Mouse (Mus musculus): ENCODE data around the gene Olfr1338.
A peak's percentile ranks its signal among the peaks of the same experiment; 100 is the strongest.
"Not testable (repeated sequence)": the region's sequence is repeated elsewhere in the genome, so short reads cannot be mapped to it uniquely, and the experiment has no call there.

Gene Olfr1338

GRCm38 (mm10) chr4:118758637-118759036, at the start of gene Olfr1338:
Gene Olfr1338, minus strand, starts transcription at chr4:118758737.
- DNase-seq (ENCODE audit: low spot score): no peak

- DNase-seq (ENCODE audit: low spot score): not testable (repeated sequence)
Observed at GRCm38 (mm10) chr4:118792796-118793195, 34.3 kb upstream of the Olfr1338 start.

- DNase-seq (ENCODE audit: low spot score): no peak
Observed at GRCm38 (mm10) chr4:118782486-118782885, 23.9 kb upstream of the Olfr1338 start, which contains the start of gene Olfr1337. Gene Olfr1337, minus strand, starts transcription at chr4:118782586.

- DNase-seq (ENCODE audit: low spot score): peak; percentile 16
Observed at GRCm38 (mm10) chr4:118741881-118742280, 16.7 kb downstream of the Olfr1338 start.

- peak; percentile 5 for DNase-seq (ENCODE audit: low spot score)
Observed at GRCm38 (mm10) chr4:118740988-118741698, 17.4 kb downstream of the Olfr1338 start.

GRCm38 (mm10) chr4:118739574-118739973, 19.0 kb downstream of the Olfr1338 start:
- no peak for DNase-seq (ENCODE audit: low spot score)

GRCm38 (mm10) chr4:118731875-118732274, 26.7 kb downstream of the Olfr1338 start, which contains the start of gene Olfr1339:
Gene Olfr1339, plus strand, starts transcription at chr4:118732175.
- no peak for DNase-seq (ENCODE audit: low spot score)

GRCm38 (mm10) chr4:118721742-118722483, 36.6 kb downstream of the Olfr1338 start:
- DNase-seq (ENCODE audit: low spot score): peak; percentile 80

- no peak for DNase-seq (ENCODE audit: low spot score)
Observed at GRCm38 (mm10) chr4:118719838-118720237, 38.7 kb downstream of the Olfr1338 start, which contains the start of gene Olfr1340. Gene Olfr1340, plus strand, starts transcription at chr4:118720138.

GRCm38 (mm10) chr4:118711656-118712055, 46.9 kb downstream of the Olfr1338 start:
- no peak for DNase-seq (ENCODE audit: low spot score)

- DNase-seq (ENCODE audit: low spot score): no peak
Observed at GRCm38 (mm10) chr4:118708086-118708485, 50.5 kb downstream of the Olfr1338 start.

- DNase-seq (ENCODE audit: low spot score): no peak
Observed at GRCm38 (mm10) chr4:118703223-118703622, 55.3 kb downstream of the Olfr1338 start, which contains the start of gene Olfr1341. Gene Olfr1341, plus strand, starts transcription at chr4:118703523.
